Mouse (Mus musculus) left cerebral cortex, postnatal 14 days (tissue): ENCODE measurements at regions not wholly inside any gene's neighbourhood (a gene's known extent, or its start where the extent isn't known, plus 50 kb on each side); places are given as distances from the start of the nearest gene placed in this dataset.

Experiments used
- DNase-seq, 2 experiments: peaks; one replicate each; pipeline ENCODE4 v3.0.0; 2021 to 2022; ENCODE audit warnings: low spot score in 2 of 2, mixed read lengths in 1 of 2
- intact Hi-C: fragments of 180-260 bp; cut with DNase I; formaldehyde crosslinking; loops from one replicate; pipeline ENCODE4 v1.15.1; 2025

DNA sequence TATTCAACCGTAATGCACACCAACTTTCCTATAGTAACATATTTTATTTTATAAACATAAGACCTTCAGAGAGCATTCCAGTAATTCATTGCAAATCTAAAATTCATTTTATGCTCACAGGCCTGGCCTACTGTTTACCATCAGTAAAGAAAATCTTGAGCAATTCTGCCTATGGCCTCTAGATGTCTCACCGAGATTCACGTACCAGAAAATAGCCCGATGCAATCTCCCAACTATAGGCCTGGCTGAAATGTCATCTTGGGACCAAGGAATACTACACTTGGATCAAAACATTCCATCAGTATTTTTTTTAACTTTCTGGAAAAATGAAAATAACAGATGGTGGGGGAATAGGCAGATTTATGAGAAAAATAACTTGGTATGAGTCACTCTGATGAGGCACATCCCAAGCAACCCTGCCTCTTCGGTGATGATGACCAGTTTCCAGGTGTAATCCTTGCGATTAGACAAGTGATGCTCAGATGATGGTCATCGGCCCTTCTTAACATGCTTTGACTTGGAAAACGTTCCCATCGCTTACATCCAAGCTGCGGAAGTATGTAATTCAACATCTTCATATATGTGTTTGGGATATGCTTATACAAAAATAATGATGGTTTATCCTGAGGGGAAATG, 439.9 kb downstream of the Nyap2 start:
- DNase-seq, result peak; percentile 33 to 46
- intact Hi-C loops, result loop anchor here (2.0 to 10.0 kb wide), 2 partner anchors 778 to 918 kb away; no protein-coding TSS in a partner anchor

DNA sequence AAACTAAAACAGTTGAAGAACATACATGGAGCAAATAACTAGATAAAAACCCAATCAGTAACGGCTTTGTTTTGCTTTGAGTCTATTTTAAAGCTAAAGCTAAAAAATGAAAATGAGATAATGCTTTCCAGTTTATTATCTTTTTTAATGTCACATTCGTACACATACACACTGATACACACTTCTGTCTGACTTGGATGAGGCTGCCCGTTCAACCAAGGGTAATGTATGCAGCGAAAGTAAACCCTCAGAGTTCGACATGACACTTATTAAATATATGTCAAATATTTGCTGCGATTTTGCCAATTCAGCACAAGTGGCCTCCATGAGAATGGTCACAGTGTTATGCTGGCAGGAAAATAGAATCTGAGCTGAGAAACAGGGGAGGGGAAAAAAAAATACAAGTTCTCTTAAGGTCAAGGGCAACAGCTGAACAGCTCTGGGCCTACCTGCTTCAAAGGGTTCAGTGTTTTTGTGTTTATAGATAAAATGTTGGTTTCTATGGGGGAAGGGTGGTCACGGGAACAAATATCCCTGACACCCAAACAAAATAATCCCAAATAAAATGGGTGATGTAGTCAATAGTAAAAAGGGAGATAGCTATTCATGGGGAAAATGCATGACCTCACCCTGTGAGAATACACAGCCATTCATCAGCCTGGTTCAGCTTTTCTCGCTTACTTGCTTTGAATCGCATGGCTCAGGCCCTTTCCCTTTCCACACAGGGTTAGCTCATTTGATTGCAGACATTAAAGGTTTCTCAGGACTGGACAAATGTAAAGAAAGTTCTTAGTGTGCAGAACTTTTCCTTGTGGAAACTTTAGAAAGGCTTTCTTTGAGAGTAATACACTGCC, 443.9 kb downstream of the Nyap2 start:
- DNase-seq, result no peak
- intact Hi-C loops, result no loop called here

DNA sequence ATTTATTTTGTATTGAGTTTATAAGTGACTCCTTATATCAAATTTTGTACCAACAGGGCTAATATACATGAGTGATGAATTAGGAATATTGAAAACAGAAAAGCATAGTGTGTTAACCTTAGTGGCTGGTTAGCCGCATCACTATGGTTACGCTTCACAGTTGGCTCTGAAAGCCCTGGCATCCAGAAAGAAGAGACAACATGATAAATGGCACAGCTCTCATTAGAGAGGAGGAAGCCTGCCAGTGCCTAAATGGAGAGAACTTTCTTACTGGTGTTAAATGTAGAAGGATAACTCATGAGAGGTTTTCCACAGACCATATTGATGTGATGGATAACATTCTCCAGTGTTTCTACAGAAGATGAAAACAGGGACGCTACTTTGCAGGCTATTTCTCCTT, 446.2 kb downstream of the Nyap2 start:
- intact Hi-C loops, result no loop called here
- DNase-seq, result peak in 1 of 2 experiments; percentile 7

DNA sequence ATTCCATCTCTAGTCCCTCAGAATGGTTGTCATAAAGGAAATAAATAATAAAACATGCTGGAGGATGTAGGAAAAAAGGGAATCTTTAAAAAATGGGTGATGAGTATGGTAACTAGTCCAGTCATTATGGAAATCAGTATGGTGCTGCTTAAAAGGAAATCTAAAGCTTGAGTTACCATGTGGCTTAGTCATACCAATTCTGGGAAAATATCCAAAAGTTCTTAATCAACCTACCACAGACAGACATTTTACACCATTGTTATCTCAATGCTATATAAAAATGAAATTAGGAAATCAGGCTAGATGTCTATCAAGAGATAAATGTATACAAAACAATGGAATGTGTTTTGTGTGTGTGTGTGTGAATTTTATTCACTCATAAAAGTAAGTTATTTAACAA, 449.1 kb downstream of the Nyap2 start:
- DNase-seq, result no peak
- intact Hi-C loops, result no loop called here

DNA sequence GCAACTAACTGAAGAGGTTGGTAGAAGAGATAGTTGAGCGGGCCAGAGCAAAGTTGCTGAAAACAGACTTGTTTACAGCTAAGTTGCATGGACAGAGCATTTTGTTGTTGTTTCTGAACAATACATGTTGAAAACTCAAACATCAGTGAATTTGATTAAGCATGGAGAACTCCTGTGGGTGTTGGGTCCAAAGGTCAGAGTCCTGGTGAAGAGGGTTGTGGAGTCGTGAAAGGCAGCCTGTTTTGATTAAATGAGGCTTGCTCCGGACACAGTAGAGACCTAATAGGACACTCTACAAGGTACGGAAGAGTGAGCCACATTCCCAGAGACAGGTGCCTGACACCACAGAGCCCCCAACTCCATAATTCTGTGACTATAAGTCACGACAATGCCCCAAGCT, 461.1 kb downstream of the Nyap2 start:
- intact Hi-C loops, result no loop called here
- no peak for DNase-seq

DNA sequence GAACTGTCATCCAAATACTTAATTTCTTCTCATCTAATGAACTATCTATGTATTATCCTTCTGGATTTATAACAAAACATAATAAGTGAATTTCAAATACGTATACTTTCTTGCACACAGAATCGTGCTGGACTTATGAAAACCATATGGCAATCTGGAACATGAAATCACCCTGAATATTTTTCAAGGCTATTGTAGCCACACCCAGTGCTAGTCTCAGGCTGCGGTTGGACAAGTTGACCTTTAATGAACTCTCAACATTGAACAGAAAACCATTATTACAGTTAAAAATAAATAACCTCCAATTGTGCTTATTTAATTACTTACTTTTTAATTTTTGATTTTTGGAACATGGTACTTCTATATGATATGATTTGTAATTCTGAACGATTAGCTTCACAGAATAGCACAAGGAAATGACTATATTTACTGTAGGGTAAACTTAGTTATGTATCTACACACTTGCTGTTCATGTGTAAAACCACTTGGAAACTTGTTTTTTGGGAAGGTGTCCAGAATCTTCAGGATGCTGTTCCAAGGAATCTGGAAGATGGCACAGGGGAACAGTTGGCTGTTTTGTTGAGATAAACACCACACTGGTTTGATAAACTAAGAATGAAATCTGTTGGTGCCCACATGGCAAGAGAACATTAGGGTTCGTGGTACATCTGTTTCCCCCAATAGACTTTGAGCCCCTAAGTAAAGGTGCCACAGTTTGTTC, 463.0 kb downstream of the Nyap2 start:
- intact Hi-C loops, result no loop called here
- DNase-seq, result peak in 1 of 2 experiments; percentile 3

GRCm38 (mm10) chr1:81548906-81549305, 472.2 kb downstream of the Nyap2 start:
- intact Hi-C loops, result no loop called here
- DNase-seq, result no peak

- DNase-seq, result no peak
These were observed 473.0 kb downstream of the Nyap2 start for GRCm38 (mm10) chr1:81549706-81550105.

DNA sequence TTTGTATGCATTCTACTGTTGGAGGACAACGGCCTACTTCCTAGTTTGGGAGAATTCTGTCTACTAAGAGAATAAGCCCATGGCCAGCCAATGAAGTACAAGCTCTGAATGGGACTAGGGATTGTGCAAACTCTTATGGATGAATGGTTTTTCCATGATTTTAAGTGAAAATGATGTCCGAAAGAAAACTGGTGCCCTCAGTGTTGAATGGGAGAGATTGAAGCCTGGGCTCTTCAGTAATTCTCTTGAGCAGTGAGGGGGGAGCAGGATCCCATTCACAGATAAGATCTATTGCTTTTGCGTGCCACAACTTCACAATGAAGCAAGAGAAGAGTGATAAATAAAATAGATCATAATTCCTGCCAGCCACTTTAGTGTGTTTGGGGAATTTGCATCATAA, 476.0 kb downstream of the Nyap2 start:
- DNase-seq, result no peak
- intact Hi-C loops, result no loop called here

More at GRCm38 (mm10) chr1:81549706-81550105, 473.0 kb downstream of the Nyap2 start:
- intact Hi-C loops, result no loop called here

- DNase-seq, result no peak
- intact Hi-C loops, result no loop called here
These were observed 500.4 kb downstream of the Nyap2 start for GRCm38 (mm10) chr1:81576965-81577664.

DNA sequence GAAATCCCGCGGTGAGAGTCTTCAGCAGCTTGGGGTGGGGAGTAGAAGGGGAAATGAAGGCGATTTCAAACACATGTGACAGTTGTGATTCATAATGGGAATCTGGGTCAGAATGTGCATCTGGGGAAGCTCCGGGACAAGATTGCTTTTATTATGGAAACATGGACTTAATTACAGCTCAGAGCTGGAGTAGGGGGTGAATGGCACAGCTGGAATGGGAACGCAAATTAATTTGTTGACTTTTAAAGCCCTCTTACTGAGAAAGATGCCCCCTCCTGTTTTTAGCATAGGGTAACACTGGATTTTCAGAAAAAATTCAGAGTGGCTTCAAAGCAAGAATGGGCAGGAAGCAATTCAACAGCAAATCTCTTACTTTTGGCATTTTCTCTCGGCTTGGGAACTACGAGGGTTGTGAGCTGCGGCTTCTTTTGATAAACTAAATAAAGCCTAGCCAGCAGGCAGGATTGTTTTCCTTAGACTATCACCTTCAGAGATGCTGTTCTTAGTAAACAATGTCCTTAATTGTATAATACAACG, 501.0 kb downstream of the Nyap2 start:
- intact Hi-C loops, result no loop called here
- DNase-seq, result peak in 1 of 2 experiments; percentile 10

DNA sequence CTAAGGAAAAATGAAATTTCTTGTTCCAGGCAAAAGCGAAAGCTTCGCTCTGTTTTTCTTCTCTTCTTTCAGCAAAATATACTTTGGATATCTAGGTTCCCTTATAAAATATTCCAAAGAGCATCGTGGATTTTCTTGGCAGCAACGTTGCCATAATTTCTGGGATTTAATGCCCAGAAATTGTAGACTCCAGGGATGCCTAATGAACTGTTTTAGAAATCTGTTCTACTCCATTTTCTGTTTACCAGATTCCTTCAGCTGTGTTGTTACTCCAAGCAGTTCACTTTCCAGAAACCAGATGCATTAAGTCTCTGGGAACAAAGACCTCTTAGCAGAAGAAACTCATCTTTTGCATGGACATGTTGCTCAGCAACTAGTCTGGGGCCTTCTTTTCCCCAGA, 504.5 kb downstream of the Nyap2 start:
- no peak for DNase-seq
- intact Hi-C loops, result no loop called here

- intact Hi-C loops, result no loop called here
- no peak for DNase-seq
These were observed 511.1 kb downstream of the Nyap2 start for GRCm38 (mm10) chr1:81587780-81588307.

GRCm38 (mm10) chr1:81591623-81592022, 514.9 kb downstream of the Nyap2 start:
- DNase-seq, result no peak
- intact Hi-C loops, result loop anchor here (10.0 kb wide), 1 partner anchor 693 kb away; no protein-coding TSS in a partner anchor

- peak; percentile 51 to 53 for DNase-seq
- intact Hi-C loops, result loop anchor here (10.0 kb wide), 1 partner anchor 691 kb away; no protein-coding TSS in a partner anchor
These were observed 516.8 kb downstream of the Nyap2 start for GRCm38 (mm10) chr1:81593280-81594182.

DNA sequence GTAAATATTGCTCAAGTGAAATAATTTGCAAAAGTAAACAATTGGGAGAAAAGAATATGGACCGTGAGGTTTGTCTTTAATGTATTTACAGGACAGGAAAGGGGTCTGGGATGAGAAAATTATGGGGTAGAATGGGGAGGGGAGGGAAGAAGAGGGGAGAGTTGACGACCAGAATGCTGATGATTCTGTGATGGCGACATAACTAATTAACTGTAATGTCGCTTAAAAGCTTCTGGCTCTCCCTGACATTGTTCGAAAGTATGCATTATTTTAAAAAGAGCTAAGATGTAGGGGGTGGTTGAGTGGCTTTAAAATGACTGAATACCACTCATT, 517.4 kb downstream of the Nyap2 start:
- no peak for DNase-seq
- intact Hi-C loops, result loop anchor here (10.0 kb wide), 1 partner anchor 691 kb away; no protein-coding TSS in a partner anchor

GRCm38 (mm10) chr1:81594606-81595005, 517.9 kb downstream of the Nyap2 start:
- DNase-seq, result no peak
- intact Hi-C loops, result loop anchor here (10.0 kb wide), 1 partner anchor 690 kb away; no protein-coding TSS in a partner anchor

- DNase-seq, result no peak
- intact Hi-C loops, result no loop called here
These were observed 532.0 kb downstream of the Nyap2 start for GRCm38 (mm10) chr1:81608772-81609171.
